Mouse (Mus musculus): ENCODE measurements around the gene Slc44a1. TPM values are rescaled to one million over a fixed set of nuclear protein-coding genes. Genes with fewer than 3 reads are reported as not detected.

The Slc44a1 gene
- polyA plus RNA-seq, 1 experiment from 2014 or later, result 8.7 TPM

DNA sequence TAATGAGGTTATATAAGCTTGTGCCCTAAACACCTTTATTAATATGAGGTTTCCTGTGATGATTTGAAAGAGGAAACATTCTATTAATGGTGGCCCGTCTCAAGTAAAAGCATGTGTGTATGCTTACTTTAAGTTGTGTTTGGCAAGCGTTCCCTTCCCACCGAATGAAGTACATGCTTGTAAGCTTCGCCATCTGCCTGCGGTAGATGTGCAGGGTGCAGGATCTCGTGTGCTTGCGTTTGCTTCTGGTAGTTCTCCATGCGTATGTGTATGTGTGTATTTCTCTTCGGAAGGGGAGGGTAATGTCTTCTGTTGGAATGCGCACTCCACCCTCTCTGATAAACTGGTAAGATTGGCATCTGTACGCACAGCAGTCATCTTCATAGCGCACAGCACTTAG, 95.6 kb downstream of the Slc44a1 start:
- 95% methylated on average over 12 of the region's 12 CpGs for WGBS
- H3K27me3 ChIP-seq (ENCODE audit: low read depth, poor library complexity, severe bottlenecking), result no peaks in the 10 kb centered on the region
- DNase-seq (ENCODE audit: low spot score), result no peak
- no peaks in the 10 kb centered on the region for H3K9me3 ChIP-seq (replicated peaks)
- H3K4me1 ChIP-seq, result no peaks in the 10 kb centered on the region
- H3K4me3 ChIP-seq, result no peak overlapping the region
- no peak overlapping the region for H3K27ac ChIP-seq (replicated peaks)
- no peaks in the 10 kb centered on the region for H3K36me3 ChIP-seq

DNA sequence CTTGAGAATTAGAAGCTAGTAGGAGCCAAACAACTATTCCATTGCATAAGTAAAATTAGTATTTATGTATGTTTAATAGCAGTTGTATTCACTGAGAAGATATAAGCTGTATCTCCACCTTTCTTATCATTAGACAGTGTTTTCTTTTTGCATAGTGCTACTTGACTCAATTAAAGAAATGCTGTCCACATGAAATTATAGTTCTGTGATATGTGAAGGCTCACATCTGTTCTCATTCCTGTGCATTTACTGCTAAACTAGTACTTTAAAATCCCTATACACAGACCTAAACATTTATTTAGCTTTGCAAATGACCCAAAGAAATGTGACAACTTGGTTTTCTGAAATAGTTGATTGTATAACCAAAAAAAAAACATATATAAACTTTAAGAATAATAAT, 96.9 kb downstream of the Slc44a1 start:
- no peaks in the 10 kb centered on the region for H3K27me3 ChIP-seq (ENCODE audit: low read depth, poor library complexity, severe bottlenecking)
- no peak for DNase-seq (ENCODE audit: low spot score)
- no peaks in the 10 kb centered on the region for H3K4me1 ChIP-seq
- H3K27ac ChIP-seq (replicated peaks), result no peak overlapping the region
- no peak overlapping the region for H3K4me3 ChIP-seq
- H3K36me3 ChIP-seq, result no peaks in the 10 kb centered on the region
- no peaks in the 10 kb centered on the region for H3K9me3 ChIP-seq (replicated peaks)

- no peak overlapping the region for H3K4me3 ChIP-seq
- H3K27me3 ChIP-seq (ENCODE audit: low read depth, poor library complexity, severe bottlenecking), result no peaks in the 10 kb centered on the region
- WGBS, result 85% methylated on average over 2 of the region's 2 CpGs
- H3K27ac ChIP-seq (replicated peaks), result no peak overlapping the region
- H3K4me1 ChIP-seq, result no peaks in the 10 kb centered on the region
- H3K9me3 ChIP-seq (replicated peaks), result no peaks in the 10 kb centered on the region
- no peaks in the 10 kb centered on the region for H3K36me3 ChIP-seq
- no peak for DNase-seq (ENCODE audit: low spot score)
Observed at GRCm38 (mm10) chr4:53537539-53537938, 97.3 kb downstream of the Slc44a1 start.

DNA sequence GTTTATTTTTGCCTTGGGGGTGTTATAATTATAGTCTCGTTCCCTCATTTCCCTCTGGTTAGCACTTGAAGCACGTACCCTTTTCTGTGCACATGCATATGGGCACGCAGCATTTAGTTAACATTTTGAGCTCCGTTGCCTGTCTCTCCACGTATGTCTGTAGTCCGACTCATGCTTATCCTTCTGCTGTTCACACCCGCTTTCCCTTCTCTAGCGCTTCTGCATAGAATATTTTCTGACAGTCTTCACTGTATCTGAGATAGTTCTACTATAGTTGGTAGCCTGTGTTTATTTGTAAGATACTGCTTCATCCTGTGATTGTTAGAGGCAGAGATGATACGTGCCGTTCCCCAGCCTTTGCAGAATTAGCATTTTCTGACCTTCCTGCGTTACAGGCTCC, 98.4 kb downstream of the Slc44a1 start:
- no peaks in the 10 kb centered on the region for H3K36me3 ChIP-seq
- no peaks in the 10 kb centered on the region for H3K9me3 ChIP-seq (replicated peaks)
- 95% methylated on average over 11 of the region's 11 CpGs for whole genome bisulfite sequencing

GRCm38 (mm10) chr4:53539929-53540328, 99.7 kb downstream of the Slc44a1 start:
- Histone ChIP-seq H3K9me3 (replicated peaks) (no peaks in the 10 kb centered on the region), H3K27ac (replicated peaks) (no peak overlapping the region), H3K4me1 (no peaks in the 10 kb centered on the region), H3K36me3 (no peaks in the 10 kb centered on the region), H3K27me3 (ENCODE audit: low read depth, poor library complexity, severe bottlenecking) (no peaks in the 10 kb centered on the region), H3K4me3 (no peak overlapping the region)
- no peak for DNase-seq (ENCODE audit: low spot score)
- WGBS, result 94% methylated on average over 11 of the region's 11 CpGs

More for the DNA sequence above, 98.4 kb downstream of the Slc44a1 start:
- H3K4me1 ChIP-seq, result no peaks in the 10 kb centered on the region
- DNase-seq (ENCODE audit: low spot score), result no peak
- H3K27ac ChIP-seq (replicated peaks), result no peak overlapping the region
- no peaks in the 10 kb centered on the region for H3K27me3 ChIP-seq (ENCODE audit: low read depth, poor library complexity, severe bottlenecking)
- H3K4me3 ChIP-seq, result no peak overlapping the region

DNA sequence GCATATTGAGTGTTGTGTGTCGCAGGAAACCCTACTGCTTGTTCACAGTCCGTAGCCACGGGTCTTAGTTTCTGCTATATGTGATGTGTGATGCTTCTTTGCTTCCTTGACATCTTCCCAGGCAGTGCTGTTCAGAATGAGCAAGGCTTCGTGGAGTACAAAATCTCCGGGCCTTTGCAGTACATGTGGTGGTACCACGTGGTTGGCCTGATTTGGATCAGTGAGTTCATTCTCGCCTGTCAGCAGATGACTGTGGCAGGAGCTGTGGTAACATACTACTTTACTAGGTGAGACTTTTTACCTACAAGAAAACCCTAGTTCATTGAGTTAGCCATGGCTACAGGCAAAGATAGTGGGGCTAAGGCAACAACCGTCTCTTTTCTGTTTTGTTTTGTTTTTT, 103.2 kb downstream of the Slc44a1 start:
- Histone ChIP-seq H3K27me3 (ENCODE audit: low read depth, poor library complexity, severe bottlenecking) (no peaks in the 10 kb centered on the region), H3K4me1 (no peaks in the 10 kb centered on the region), H3K4me3 (no peak overlapping the region), H3K9me3 (replicated peaks) (no peaks in the 10 kb centered on the region), H3K36me3 (no peaks in the 10 kb centered on the region), H3K27ac (replicated peaks) (no peak overlapping the region)
- WGBS, result 90% methylated on average over 8 of the region's 8 CpGs
- DNase-seq (ENCODE audit: low spot score), result no peak

- H3K27me3 ChIP-seq (ENCODE audit: low read depth, poor library complexity, severe bottlenecking), result no peaks in the 10 kb centered on the region
- no peaks in the 10 kb centered on the region for H3K9me3 ChIP-seq (replicated peaks)
- H3K27ac ChIP-seq (replicated peaks), result no peak overlapping the region
- H3K4me3 ChIP-seq, result no peak overlapping the region
- H3K36me3 ChIP-seq, result no peaks in the 10 kb centered on the region
- DNase-seq (ENCODE audit: low spot score), result no peak
- H3K4me1 ChIP-seq, result no peaks in the 10 kb centered on the region
- 77% methylated on average over 1 of the region's 1 CpGs for WGBS
Observed at GRCm38 (mm10) chr4:53544889-53545288, 104.7 kb downstream of the Slc44a1 start.

GRCm38 (mm10) chr4:53547381-53547780, 107.2 kb downstream of the Slc44a1 start:
- no peaks in the 10 kb centered on the region for H3K9me3 ChIP-seq (replicated peaks)
- DNase-seq (ENCODE audit: low spot score), result no peak
- H3K36me3 ChIP-seq, result no peaks in the 10 kb centered on the region
- H3K27me3 ChIP-seq (ENCODE audit: low read depth, poor library complexity, severe bottlenecking), result no peaks in the 10 kb centered on the region
- H3K4me1 ChIP-seq, result no peaks in the 10 kb centered on the region
- no peak overlapping the region for H3K27ac ChIP-seq (replicated peaks)
- no peak overlapping the region for H3K4me3 ChIP-seq
- 94% methylated on average over 5 of the region's 5 CpGs for WGBS

- DNase-seq (ENCODE audit: low spot score), result no peak
- Histone ChIP-seq H3K4me3 (no peak overlapping the region), H3K27me3 (ENCODE audit: low read depth, poor library complexity, severe bottlenecking) (no peaks in the 10 kb centered on the region), H3K9me3 (replicated peaks) (no peaks in the 10 kb centered on the region), H3K4me1 (no peaks in the 10 kb centered on the region), H3K36me3 (no peaks in the 10 kb centered on the region), H3K27ac (replicated peaks) (no peak overlapping the region)
- 89% methylated on average over 4 of the region's 4 CpGs for WGBS
Observed at GRCm38 (mm10) chr4:53549375-53549774, 109.2 kb downstream of the Slc44a1 start.

DNA sequence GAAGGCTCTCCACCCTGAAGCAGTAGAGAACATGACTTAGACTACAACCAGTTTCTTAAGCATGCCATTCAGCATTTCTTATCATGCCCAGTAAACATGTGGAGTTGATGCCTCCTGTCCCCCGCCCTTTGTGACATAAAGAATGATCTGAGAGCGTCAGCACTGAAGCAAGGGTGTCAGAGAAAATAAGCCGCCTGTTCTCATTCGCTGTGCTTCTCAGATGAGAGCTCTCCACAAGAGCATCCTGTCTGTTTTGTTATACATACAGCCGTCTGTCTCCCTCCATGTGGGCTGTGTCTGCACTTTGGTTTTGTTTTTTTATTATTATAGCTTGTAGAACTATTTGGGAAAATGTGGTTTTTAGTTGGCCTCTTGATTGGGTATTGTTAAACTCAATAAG, 124.4 kb downstream of the Slc44a1 start:
- Histone ChIP-seq H3K36me3 (no peaks in the 10 kb centered on the region), H3K9me3 (replicated peaks) (no peaks in the 10 kb centered on the region), H3K4me3 (no peak overlapping the region), H3K27ac (replicated peaks) (no peak overlapping the region), H3K27me3 (ENCODE audit: low read depth, poor library complexity, severe bottlenecking) (no peaks in the 10 kb centered on the region), H3K4me1 (peaks cover 11% of the 10 kb centered on the region; the same call in 1 of the 2 replicates)
- WGBS, result 81% methylated on average over 5 of the region's 5 CpGs
- DNase-seq (ENCODE audit: low spot score), result no peak

GRCm38 (mm10) chr4:53567065-53567464, 126.9 kb downstream of the Slc44a1 start:
- H3K4me3 ChIP-seq, result no peak overlapping the region
- no peak for DNase-seq (ENCODE audit: low spot score)
- no peaks in the 10 kb centered on the region for H3K27me3 ChIP-seq (ENCODE audit: low read depth, poor library complexity, severe bottlenecking)
- H3K36me3 ChIP-seq, result no peaks in the 10 kb centered on the region
- no peaks in the 10 kb centered on the region for H3K9me3 ChIP-seq (replicated peaks)
- WGBS, result 97% methylated on average over 1 of the region's 1 CpGs
- H3K27ac ChIP-seq (replicated peaks), result no peak overlapping the region
- peaks cover 14% of the 10 kb centered on the region for H3K4me1 ChIP-seq

DNA sequence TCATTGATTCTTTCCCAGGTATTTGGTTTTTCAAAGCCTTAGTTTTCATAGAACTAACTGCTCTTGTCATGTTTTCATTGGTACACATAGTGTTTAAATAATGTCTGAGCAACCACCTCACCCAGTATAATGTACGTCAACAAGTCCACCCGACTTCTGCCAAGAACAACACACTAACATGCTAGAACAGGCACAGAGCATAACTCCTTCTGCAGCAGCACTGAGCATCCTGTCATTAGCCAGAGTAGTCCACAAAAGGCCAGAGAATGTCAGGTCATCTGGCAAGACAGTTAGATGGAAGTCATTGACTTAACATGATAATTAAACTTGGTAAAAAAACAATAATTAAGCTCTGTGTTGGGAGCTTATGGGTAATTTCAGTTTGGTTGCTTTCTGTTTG, 135.3 kb downstream of the Slc44a1 start:
- Histone ChIP-seq H3K4me1 (no peaks in the 10 kb centered on the region), H3K9me3 (replicated peaks) (no peaks in the 10 kb centered on the region), H3K27ac (replicated peaks) (no peak overlapping the region), H3K4me3 (no peak overlapping the region), H3K27me3 (ENCODE audit: low read depth, poor library complexity, severe bottlenecking) (no peaks in the 10 kb centered on the region), H3K36me3 (no peaks in the 10 kb centered on the region)
- 89% methylated on average over 2 of the region's 2 CpGs for WGBS
- no peak for DNase-seq (ENCODE audit: low spot score)

DNA sequence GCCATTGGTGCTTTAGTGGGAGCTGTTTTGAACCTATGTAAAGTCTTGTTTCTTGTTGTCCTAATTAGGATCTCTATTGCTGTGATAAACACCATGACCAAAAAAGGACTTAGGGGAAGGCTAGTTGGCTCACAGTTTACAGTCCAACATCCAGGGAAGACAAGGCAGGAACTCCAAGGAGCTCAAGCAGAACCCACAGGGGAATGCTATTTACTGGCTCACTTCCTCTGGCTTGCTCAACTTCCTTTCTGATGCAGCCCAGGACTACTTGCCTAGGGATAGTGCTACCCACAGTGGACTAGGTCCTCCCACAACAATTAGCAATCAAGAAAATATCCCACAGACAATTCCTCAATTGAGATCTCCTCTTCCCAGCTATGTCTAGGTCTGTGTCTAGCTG, 147.5 kb downstream of the Slc44a1 start:
- no peaks in the 10 kb centered on the region for H3K27me3 ChIP-seq (ENCODE audit: low read depth, poor library complexity, severe bottlenecking)
- no peak for DNase-seq (ENCODE audit: low spot score)
- H3K4me1 ChIP-seq, result no peaks in the 10 kb centered on the region
- H3K36me3 ChIP-seq, result no peaks in the 10 kb centered on the region
- no peaks in the 10 kb centered on the region for H3K9me3 ChIP-seq (replicated peaks)
- no peak overlapping the region for H3K4me3 ChIP-seq
- no peak overlapping the region for H3K27ac ChIP-seq (replicated peaks)

DNA sequence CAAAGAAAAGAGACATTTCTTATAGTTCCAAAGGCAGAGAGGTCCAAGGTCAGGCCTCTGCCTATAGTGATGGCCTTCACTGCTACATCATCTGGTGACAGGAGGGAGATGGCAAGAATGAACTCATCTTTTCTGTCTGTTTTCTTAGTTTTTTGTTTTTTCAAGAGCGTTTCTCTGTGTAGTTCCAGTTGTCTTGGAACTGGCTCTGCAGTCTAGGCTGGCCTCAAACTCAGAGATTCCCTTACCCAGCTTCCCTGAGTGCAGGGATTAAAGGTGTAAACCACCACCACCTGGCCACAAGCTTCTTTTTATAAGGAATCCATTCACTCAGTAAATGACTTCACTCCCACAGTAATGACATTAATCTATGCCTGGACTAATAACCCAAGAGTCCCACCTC, 148.7 kb downstream of the Slc44a1 start:
- Histone ChIP-seq H3K4me1 (no peaks in the 10 kb centered on the region), H3K36me3 (no peaks in the 10 kb centered on the region), H3K27me3 (ENCODE audit: low read depth, poor library complexity, severe bottlenecking) (no peaks in the 10 kb centered on the region), H3K4me3 (no peak overlapping the region), H3K27ac (replicated peaks) (no peak overlapping the region), H3K9me3 (replicated peaks) (no peaks in the 10 kb centered on the region)
- WGBS, result 88% methylated on average over 1 of the region's 1 CpGs
- no peak for DNase-seq (ENCODE audit: low spot score)

All from midbrain, embryonic 10.5 days (tissue).